Mouse (Mus musculus): ENCODE measurements around the gene Teddm2. TPM values are rescaled to one million over a fixed set of nuclear protein-coding genes. Genes with fewer than 3 reads are reported as not detected.

The Teddm2 gene
- polyA plus RNA-seq (2015; fragmentation: Illumina TruSeq; extraction: RNeasy Lipid Tissue Mini Kit (QIAGEN cat#74804); ENCODE audit: insufficient read depth, low replicate concordance) = 0.61 TPM

DNA sequence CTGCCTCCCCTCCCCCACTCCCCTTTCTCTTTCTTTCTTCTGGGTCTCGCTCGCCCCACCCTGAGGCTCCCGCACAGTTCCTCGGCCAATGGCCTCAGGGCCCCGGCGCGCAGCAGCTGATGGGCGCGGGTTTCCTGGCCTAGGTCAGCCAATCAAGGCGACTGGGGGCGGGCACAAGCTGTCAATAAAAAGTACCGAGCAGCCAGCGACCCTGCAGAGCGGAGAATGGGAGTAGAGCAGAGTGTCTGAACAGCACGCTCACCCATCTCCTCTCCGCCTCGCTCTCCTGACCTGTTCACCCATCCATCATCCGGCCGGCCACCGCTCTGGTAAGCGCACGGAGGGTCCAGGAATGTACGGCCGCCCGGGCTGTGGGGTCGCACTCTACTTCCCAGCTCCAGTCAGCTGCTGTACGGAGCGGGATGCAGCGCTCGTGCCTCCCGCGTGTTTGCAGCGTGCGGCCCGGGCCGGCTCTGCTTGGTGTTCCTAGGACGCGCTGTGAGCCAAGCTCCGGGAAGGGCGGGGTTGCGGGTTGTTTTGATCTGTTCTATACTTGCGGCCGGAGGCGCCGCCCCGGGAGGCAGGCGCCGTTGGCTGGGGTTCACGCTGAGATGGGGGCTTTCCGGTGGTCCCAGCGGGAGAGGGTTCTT is at the start of gene Teddm2, which contains the start of gene Glul:
TSS of gene Teddm2 (minus strand) at position 498 of the 650 bp plus-strand sequence.
TSS of gene Glul (plus strand) at position 214 of the 650 bp plus-strand sequence.

DNA sequence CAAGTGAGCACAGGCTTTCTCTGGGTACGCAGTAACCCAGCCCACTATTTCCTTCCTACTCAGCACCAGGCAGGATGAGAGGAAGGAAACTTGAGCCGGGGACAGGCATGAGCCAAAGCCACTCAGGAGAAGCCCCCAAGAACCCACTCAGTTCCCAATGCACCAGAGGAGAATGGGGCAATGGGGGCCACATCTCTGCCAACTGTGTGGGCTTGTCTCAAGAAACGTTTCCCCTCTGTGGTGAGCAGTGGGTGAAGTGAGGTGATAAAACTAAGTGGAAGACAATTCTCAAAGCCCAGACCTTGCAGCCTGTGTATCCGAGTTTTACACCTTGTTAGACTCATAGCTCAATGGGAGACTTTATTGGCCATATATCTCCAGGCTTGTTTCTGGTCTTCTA is 8.6 kb downstream of the Teddm2 start, which contains the start of gene Teddm1a:
TSS of gene Teddm1a (plus strand) at position 301 of the 400 bp plus-strand sequence.

DNA sequence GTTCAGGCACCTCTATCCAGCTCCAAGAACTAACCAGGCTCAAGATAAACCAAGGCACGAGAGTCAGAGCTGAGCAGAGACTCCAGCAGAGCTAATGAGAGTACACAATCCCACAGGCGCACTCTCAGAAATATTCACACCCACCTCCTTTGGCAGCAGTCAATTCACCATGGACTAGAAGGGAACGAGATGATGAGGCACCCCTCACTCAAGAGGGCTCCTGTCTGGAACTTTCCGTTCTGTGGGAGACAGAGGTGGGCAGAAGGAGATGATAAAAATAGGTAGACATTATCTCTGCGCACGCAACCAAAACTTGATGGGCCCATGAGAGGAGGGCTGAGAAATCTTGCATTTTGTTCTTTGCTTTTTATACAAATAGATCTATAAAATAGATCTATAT is 26.0 kb downstream of the Teddm2 start, which contains the start of gene Teddm1b:
TSS of gene Teddm1b (plus strand) at position 301 of the 400 bp plus-strand sequence.

DNA sequence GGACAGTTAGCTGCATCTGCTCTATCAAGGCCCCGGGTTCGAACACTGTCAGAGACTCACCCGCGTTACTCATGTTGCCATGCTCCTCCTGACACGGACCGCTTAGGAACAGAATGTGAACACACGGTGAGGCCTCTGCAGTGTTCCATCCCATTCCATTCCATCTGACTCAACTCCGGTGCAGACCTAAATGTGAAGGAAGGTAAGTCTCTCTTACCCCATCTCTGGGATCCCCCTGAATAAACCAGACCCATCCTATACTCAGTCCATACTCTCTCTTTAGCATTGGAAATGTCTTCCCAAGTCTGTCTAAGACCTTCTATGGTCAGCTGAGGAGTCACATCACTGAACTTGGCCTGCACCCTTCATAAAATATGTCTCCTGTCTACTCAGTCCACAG is 56.0 kb downstream of the Teddm2 start, which contains the start of gene Rgsl1:
TSS of gene Rgsl1 (minus strand) at position 101 of the 400 bp plus-strand sequence.

Other genes with a start within 250 kb of the Teddm2 start
- 0.11 TPM for gene Rgs8, start 247.2 kb downstream of the Teddm2 start, polyA plus RNA-seq (2015; fragmentation: Illumina TruSeq; extraction: RNeasy Lipid Tissue Mini Kit (QIAGEN cat#74804); ENCODE audit: insufficient read depth, low replicate concordance)
- gene Rgs16, start 159.9 kb downstream of the Teddm2 start, polyA plus RNA-seq (2015; fragmentation: Illumina TruSeq; extraction: RNeasy Lipid Tissue Mini Kit (QIAGEN cat#74804); ENCODE audit: insufficient read depth, low replicate concordance) = 1.6 TPM
- gene Rnasel, start 150.8 kb downstream of the Teddm2 start, polyA plus RNA-seq (2015; fragmentation: Illumina TruSeq; extraction: RNeasy Lipid Tissue Mini Kit (QIAGEN cat#74804); ENCODE audit: insufficient read depth, low replicate concordance) = 61.4 TPM
- gene Rgsl1, start 56.1 kb downstream of the Teddm2 start, polyA plus RNA-seq (2015; fragmentation: Illumina TruSeq; extraction: RNeasy Lipid Tissue Mini Kit (QIAGEN cat#74804); ENCODE audit: insufficient read depth, low replicate concordance) = not detected
- gene Teddm1b, start 25.9 kb downstream of the Teddm2 start, polyA plus RNA-seq (2015; fragmentation: Illumina TruSeq; extraction: RNeasy Lipid Tissue Mini Kit (QIAGEN cat#74804); ENCODE audit: insufficient read depth, low replicate concordance) = not detected
- not detected for gene Teddm1a, start 8.5 kb downstream of the Teddm2 start, polyA plus RNA-seq (2015; fragmentation: Illumina TruSeq; extraction: RNeasy Lipid Tissue Mini Kit (QIAGEN cat#74804); ENCODE audit: insufficient read depth, low replicate concordance)
- 166 TPM for gene Glul, start 284 bp downstream of the Teddm2 start, polyA plus RNA-seq (2015; fragmentation: Illumina TruSeq; extraction: RNeasy Lipid Tissue Mini Kit (QIAGEN cat#74804); ENCODE audit: insufficient read depth, low replicate concordance)